Mouse (Mus musculus): Measurements from ENCODE around the gene Ppp1ca. TPM values are rescaled to one million over a fixed set of nuclear protein-coding genes. Genes with fewer than 3 reads are reported as not detected.

Gene Ppp1ca
- 1,094 TPM for polyA plus RNA-seq (2017; shearing (Covaris generic))

GRCm38 (mm10) chr19:4191528-4192250 lies at the start of gene Ppp1ca:
Gene Ppp1ca, plus strand, starts transcription at chr19:4192065.

GRCm38 (mm10) chr19:4143759-4144268 lies 48.1 kb upstream of the Ppp1ca start, which contains the start of gene Cabp4:
Gene Cabp4, minus strand, starts transcription at chr19:4144033.

GRCm38 (mm10) chr19:4148491-4148806 lies 43.4 kb upstream of the Ppp1ca start, which contains the start of gene Coro1b:
Gene Coro1b, plus strand, starts transcription at chr19:4148619.

GRCm38 (mm10) chr19:4153232-4153654 lies 38.6 kb upstream of the Ppp1ca start, which contains the start of gene Ptprcap:
Gene Ptprcap, plus strand, starts transcription at chr19:4153604.

GRCm38 (mm10) chr19:4162646-4163542 lies 29.0 kb upstream of the Ppp1ca start, which contains the start of gene Rps6kb2:
Gene Rps6kb2, minus strand, starts transcription at chr19:4163354.

GRCm38 (mm10) chr19:4175368-4175947 lies 16.4 kb upstream of the Ppp1ca start, which contains the start of gene Carns1:
Gene Carns1, minus strand, starts transcription at chr19:4175479.

GRCm38 (mm10) chr19:4190831-4191334 lies 982 bp upstream of the Ppp1ca start, which contains the start of gene Tbc1d10c:
Gene Tbc1d10c, minus strand, starts transcription at chr19:4191284.

GRCm38 (mm10) chr19:4201291-4201909 lies 9.5 kb downstream of the Ppp1ca start, which contains the start of gene Rad9a:
Gene Rad9a, minus strand, starts transcription at chr19:4201662.

GRCm38 (mm10) chr19:4214071-4214770 lies 22.4 kb downstream of the Ppp1ca start, which contains the start of the genes Clcf1 and AC109138.7:
Gene Clcf1, plus strand, starts transcription at chr19:4214238.
Gene AC109138.7, plus strand, starts transcription at chr19:4214357.

GRCm38 (mm10) chr19:4231253-4232185 lies 39.7 kb downstream of the Ppp1ca start, which contains the start of gene Pold4:
Gene Pold4, plus strand, starts transcription at chr19:4231899.

Other genes starting within 250 kb of the Ppp1ca start
- not detected for gene Aldh3b3, start 233.4 kb upstream of the Ppp1ca start, polyA plus RNA-seq (2017; shearing (Covaris generic))
- gene Aldh3b2, start 219.7 kb upstream of the Ppp1ca start, polyA plus RNA-seq (2017; shearing (Covaris generic)): not detected
- 0.60 TPM for gene Acy3, start 205.5 kb upstream of the Ppp1ca start, polyA plus RNA-seq (2017; shearing (Covaris generic))
- gene Tbx10, start 199.3 kb upstream of the Ppp1ca start, polyA plus RNA-seq (2017; shearing (Covaris generic)): not detected
- gene Nudt8, start 191.5 kb upstream of the Ppp1ca start, polyA plus RNA-seq (2017; shearing (Covaris generic)): 17.6 TPM
- 2.0 TPM for gene Gm49405, start 191.4 kb upstream of the Ppp1ca start, polyA plus RNA-seq (2017; shearing (Covaris generic))
- 3.5 TPM for gene Doc2g, start 188.8 kb upstream of the Ppp1ca start, polyA plus RNA-seq (2017; shearing (Covaris generic))
- 164 TPM for gene Ndufv1, start 179.3 kb upstream of the Ppp1ca start, polyA plus RNA-seq (2017; shearing (Covaris generic))
- gene Gstp1, start 154.1 kb upstream of the Ppp1ca start, polyA plus RNA-seq (2017; shearing (Covaris generic)): 512 TPM
- gene Gstp2, start 146.0 kb upstream of the Ppp1ca start, polyA plus RNA-seq (2017; shearing (Covaris generic)): 2.0 TPM
- gene Gstp3, start 132.5 kb upstream of the Ppp1ca start, polyA plus RNA-seq (2017; shearing (Covaris generic)): 96.6 TPM
- not detected for gene Cabp2, start 110.5 kb upstream of the Ppp1ca start, polyA plus RNA-seq (2017; shearing (Covaris generic))
- gene Cdk2ap2, start 94.9 kb upstream of the Ppp1ca start, polyA plus RNA-seq (2017; shearing (Covaris generic)): 799 TPM
- 330 TPM for gene Pitpnm1, start 92.1 kb upstream of the Ppp1ca start, polyA plus RNA-seq (2017; shearing (Covaris generic))
- gene Aip, start 66.2 kb upstream of the Ppp1ca start, polyA plus RNA-seq (2017; shearing (Covaris generic)): 195 TPM
- gene Gpr152, start 52.3 kb upstream of the Ppp1ca start, polyA plus RNA-seq (2017; shearing (Covaris generic)): not detected
- gene Cabp4, start 48.0 kb upstream of the Ppp1ca start, polyA plus RNA-seq (2017; shearing (Covaris generic)): 0.41 TPM
- 394 TPM for gene Coro1b, start 43.4 kb upstream of the Ppp1ca start, polyA plus RNA-seq (2017; shearing (Covaris generic))
- gene Ptprcap, start 38.5 kb upstream of the Ppp1ca start, polyA plus RNA-seq (2017; shearing (Covaris generic)): 1,480 TPM
- 49.1 TPM for gene Rps6kb2, start 28.7 kb upstream of the Ppp1ca start, polyA plus RNA-seq (2017; shearing (Covaris generic))
- 36.9 TPM for gene Carns1, start 16.6 kb upstream of the Ppp1ca start, polyA plus RNA-seq (2017; shearing (Covaris generic))
- 782 TPM for gene Tbc1d10c, start 781 bp upstream of the Ppp1ca start, polyA plus RNA-seq (2017; shearing (Covaris generic))
- 80.3 TPM for gene Rad9a, start 9.6 kb downstream of the Ppp1ca start, polyA plus RNA-seq (2017; shearing (Covaris generic))
- 38.4 TPM for gene Clcf1, start 22.2 kb downstream of the Ppp1ca start, polyA plus RNA-seq (2017; shearing (Covaris generic))
- 0.61 TPM for gene AC109138.7, start 22.3 kb downstream of the Ppp1ca start, polyA plus RNA-seq (2017; shearing (Covaris generic))
- 113 TPM for gene Pold4, start 39.8 kb downstream of the Ppp1ca start, polyA plus RNA-seq (2017; shearing (Covaris generic))
- gene Ssh3, start 77.1 kb downstream of the Ppp1ca start, polyA plus RNA-seq (2017; shearing (Covaris generic)): 0.73 TPM
- 7.3 TPM for gene Ankrd13d, start 91.1 kb downstream of the Ppp1ca start, polyA plus RNA-seq (2017; shearing (Covaris generic))
- gene Grk2, start 114.2 kb downstream of the Ppp1ca start, polyA plus RNA-seq (2017; shearing (Covaris generic)): 238 TPM
- gene Kdm2a, start 206.2 kb downstream of the Ppp1ca start, polyA plus RNA-seq (2017; shearing (Covaris generic)): 71.8 TPM
- gene Rhod, start 247.4 kb downstream of the Ppp1ca start, polyA plus RNA-seq (2017; shearing (Covaris generic)): 4.6 TPM